Mouse (Mus musculus): ENCODE measurements at regions not wholly inside any gene's neighbourhood (a gene's known extent, or its start where the extent isn't known, plus 50 kb on each side); places are given as distances from the start of the nearest gene placed in this dataset.

DNA sequence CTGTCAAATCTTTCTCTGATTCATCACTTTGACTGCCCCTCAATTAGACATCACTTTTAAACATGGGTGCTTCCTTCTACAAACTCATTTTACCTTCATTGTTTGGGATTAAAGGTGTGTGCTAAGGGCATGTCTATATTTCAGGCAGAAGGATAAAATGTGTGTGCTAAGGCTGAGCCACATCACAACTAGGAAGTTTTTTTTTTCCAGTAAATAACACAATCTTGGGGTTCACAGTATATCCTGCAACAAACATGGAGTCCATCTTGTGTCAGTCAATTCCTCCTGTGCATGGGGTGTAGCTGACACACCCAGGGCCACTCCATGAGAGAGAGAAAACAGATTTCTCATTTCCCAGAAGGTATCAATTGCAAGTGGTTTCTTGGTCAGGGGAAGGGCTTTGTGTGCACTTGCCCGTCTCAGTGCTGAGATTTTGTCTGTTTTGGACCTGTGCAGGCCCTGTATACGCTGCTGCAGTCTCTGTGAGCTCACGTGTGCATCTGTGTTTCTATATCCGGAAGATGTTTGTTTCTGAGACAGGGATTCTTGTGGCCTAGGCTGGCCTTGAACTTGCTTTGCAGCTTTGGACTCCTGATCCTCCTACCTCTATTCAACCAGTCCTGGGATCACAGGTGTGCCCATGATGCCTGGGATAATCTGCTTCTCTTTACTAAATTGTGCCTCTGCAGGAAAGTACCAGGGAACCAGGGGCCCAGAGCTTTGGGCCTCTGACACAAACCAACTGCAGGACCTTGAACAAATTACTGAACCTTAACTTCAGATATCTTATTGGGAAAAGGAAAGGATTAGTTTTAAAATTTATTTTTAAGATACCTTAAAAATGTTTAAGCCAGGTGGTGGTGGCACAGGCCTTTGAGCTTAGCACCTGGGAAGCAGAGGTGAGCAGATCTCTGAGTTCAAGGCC, 63.9 kb upstream of the Cpsf6 start:
- TF ChIP-seq POLR2A (IDR thresholded peaks at IDR 0.05; ENCODE audit: borderline replicate concordance, extremely low read depth, low read depth, low read length) (no peak), CTCF (IDR thresholded peaks at IDR 0.05; ENCODE audit: insufficient read depth, low read length) (no peak)
